ENCODE assay signal across 8 mouse cellular contexts in genomic region chr9:55429242-55429975, GRCm38 (mm10).
DNase-seq lines count a peak whose midpoint lies in the region; ATAC-seq lines count a peak whose summit lies in the region.

No protein-coding gene starts in this region.

- no peaks in the 10 kb centered on the region for H3K9me3 ChIP-seq in embryonic facial prominence, embryonic 10.5 days
- H3K9me3 ChIP-seq in limb, embryonic 12.5 days = no peaks in the 10 kb centered on the region
- H3K9me3 ChIP-seq in midbrain, embryonic 16.5 days (replicated peaks; ENCODE audit: control insufficient read depth, low read length, poor library complexity, severe bottlenecking) = no peaks in the 10 kb centered on the region

- H3K9ac ChIP-seq in limb, embryonic 12.5 days (replicated peaks) = peak overlapping the region; percentile 34; the same call in 1 of the 2 replicates
- peak overlapping the region; percentile 51; the same call in 1 of the 2 replicates for H3K9ac ChIP-seq in midbrain, embryonic 16.5 days (ENCODE audit: low read depth, low read length)

- H3K36me3 ChIP-seq in embryonic facial prominence, embryonic 10.5 days (replicated peaks) = no peaks in the 10 kb centered on the region
- H3K36me3 ChIP-seq in limb, embryonic 12.5 days = no peaks in the 10 kb centered on the region
- H3K36me3 ChIP-seq in midbrain, embryonic 16.5 days (ENCODE audit: control insufficient read depth, insufficient read depth, low read length) = no peaks in the 10 kb centered on the region
- H3K36me3 ChIP-seq in splenic B cell, adult 2 months (ENCODE audit: control insufficient read depth, insufficient read depth, low read length, poor library complexity, severe bottlenecking) = no peaks in the 10 kb centered on the region

- peaks cover 41% of the 10 kb centered on the region for H3K4me1 ChIP-seq in embryonic facial prominence, embryonic 10.5 days
- H3K4me1 ChIP-seq in limb, embryonic 12.5 days (replicated peaks) = peaks cover 32% of the 10 kb centered on the region
- peaks cover 2% of the 10 kb centered on the region; the same call in 1 of the 2 replicates for H3K4me1 ChIP-seq in midbrain, embryonic 16.5 days (ENCODE audit: control insufficient read depth, insufficient read depth, low read length)

- H3K27me3 ChIP-seq in embryonic facial prominence, embryonic 10.5 days (replicated peaks; ENCODE audit: low read depth, poor library complexity, severe bottlenecking) = peaks cover 29% of the 10 kb centered on the region
- no peaks in the 10 kb centered on the region for H3K27me3 ChIP-seq in limb, embryonic 12.5 days
- no peaks in the 10 kb centered on the region for H3K27me3 ChIP-seq in midbrain, embryonic 16.5 days (ENCODE audit: control insufficient read depth, insufficient read depth, low read depth, low read length)
- no peaks in the 10 kb centered on the region for H3K27me3 ChIP-seq in splenic B cell, adult 2 months (ENCODE audit: control insufficient read depth, insufficient read depth, low read length, poor library complexity, severe bottlenecking)

- peak; percentile 58 for ATAC-seq in limb, embryonic 12.5 days (ENCODE audit: insufficient number of reproducible peaks, insufficient read depth, low FRiP score, low TSS enrichment, low read depth)
- ATAC-seq in midbrain, embryonic 16.5 days = peak; percentile 75

- H3K4me3 ChIP-seq in embryonic facial prominence, embryonic 10.5 days = no peak overlapping the region; the same call in 1 of the 2 replicates
- H3K4me3 ChIP-seq in limb, embryonic 12.5 days (replicated peaks) = peak overlapping the region; percentile 23; the same call in 1 of the 2 replicates
- H3K4me3 ChIP-seq in midbrain, embryonic 16.5 days (ENCODE audit: low read depth, low read length) = peak overlapping the region; percentile 19; the same call in 1 of the 2 replicates

- WGBS in embryonic facial prominence, embryonic 10.5 days = 32% methylated on average over 12 of the region's 12 CpGs
- WGBS in limb, embryonic 12.5 days = 34% methylated on average over 12 of the region's 12 CpGs
- 35% methylated on average over 12 of the region's 12 CpGs for WGBS in midbrain, embryonic 16.5 days

- H3K27ac ChIP-seq in embryonic facial prominence, embryonic 10.5 days (replicated peaks) = peak overlapping the region; percentile 66
- H3K27ac ChIP-seq in limb, embryonic 12.5 days = no peak overlapping the region
- no peak overlapping the region for H3K27ac ChIP-seq in midbrain, embryonic 16.5 days (ENCODE audit: low read length)

- peak overlapping the region; percentile 48 for H3K4me2 ChIP-seq in limb, embryonic 12.5 days
- peak overlapping the region; percentile 34 for H3K4me2 ChIP-seq in midbrain, embryonic 16.5 days (ENCODE audit: low read length)

- DNase-seq in ovary, postnatal 10 days (ENCODE audit: low spot score) = peak; percentile 24
- DNase-seq in ovary, adult 18-20 months (ENCODE audit: low spot score) = no peak
- DNase-seq in embryonic facial prominence, embryonic 10.5 days (ENCODE audit: low spot score) = peak; percentile 84
- DNase-seq in heart, adult 8-10 months (ENCODE audit: low spot score) = peak; percentile 48
- DNase-seq in kidney, adult 9 months = peak; percentile 87
- peak; percentile 85 for DNase-seq in splenic B cell, adult 2 months (ENCODE audit: low read depth, low spot score)
